9 mouse cellular contexts compared by ENCODE assay signal in genomic region chr5:144125979-144126755, GRCm38 (mm10). TPM values are rescaled to one million over a fixed set of nuclear protein-coding genes. Genes with fewer than 3 reads are reported as not detected.
DNase-seq lines count a peak whose midpoint lies in the region; ATAC-seq and TF ChIP-seq lines count a peak whose summit lies in the region.
"Had no signal": no experiment of that assay in that cellular context is flagged by ENCODE, and none has a peak within 500 bp of the region (broad histone marks: within the 10 kb centered on the region; RNA-seq: fewer than 3 reads in every experiment).

No protein-coding gene starts in this region.

- no peak overlapping the region for H3K4me2 ChIP-seq in forebrain, embryonic 13.5 days
- H3K4me2 ChIP-seq in forebrain, postnatal 0 days (ENCODE audit: low read depth) = no peak overlapping the region
- H3K4me2 ChIP-seq in midbrain, embryonic 15.5 days = no peak overlapping the region
- no peak overlapping the region for H3K4me2 ChIP-seq in neural tube, embryonic 15.5 days
- H3K4me2 ChIP-seq: liver, embryonic 15.5 days had no signal

- peaks cover 16% of the 10 kb centered on the region for H3K4me1 ChIP-seq in forebrain, embryonic 13.5 days
- no peaks in the 10 kb centered on the region for H3K4me1 ChIP-seq in forebrain, postnatal 0 days (ENCODE audit: insufficient read depth)
- H3K4me1 ChIP-seq in midbrain, embryonic 15.5 days = peaks cover 9% of the 10 kb centered on the region
- H3K4me1 ChIP-seq in neural tube, embryonic 15.5 days = peaks cover 21% of the 10 kb centered on the region

- H3K4me3 ChIP-seq in forebrain, embryonic 13.5 days = no peak overlapping the region
- no peak overlapping the region for H3K4me3 ChIP-seq in forebrain, postnatal 0 days (ENCODE audit: low read depth, low read length)
- no peak overlapping the region for H3K4me3 ChIP-seq in midbrain, embryonic 15.5 days
- H3K4me3 ChIP-seq in neural tube, embryonic 15.5 days (replicated peaks) = no peak overlapping the region
- H3K4me3 ChIP-seq: liver, embryonic 15.5 days had no signal

- H3K36me3 ChIP-seq in forebrain, embryonic 13.5 days (ENCODE audit: poor library complexity, severe bottlenecking) = peaks cover 12% of the 10 kb centered on the region
- peaks cover 10% of the 10 kb centered on the region for H3K36me3 ChIP-seq in forebrain, postnatal 0 days (ENCODE audit: insufficient read depth)
- no peaks in the 10 kb centered on the region for H3K36me3 ChIP-seq in midbrain, embryonic 15.5 days (replicated peaks)
- H3K36me3 ChIP-seq in neural tube, embryonic 15.5 days = no peaks in the 10 kb centered on the region

- no peak for ATAC-seq in forebrain, embryonic 13.5 days
- ATAC-seq in forebrain, postnatal 0 days = no peak
- no peak for ATAC-seq in midbrain, embryonic 15.5 days (replicated peaks)
- no peak for ATAC-seq in neural tube, embryonic 15.5 days (ENCODE audit: low FRiP score)

- H3K27me3 ChIP-seq in forebrain, embryonic 13.5 days = no peaks in the 10 kb centered on the region
- H3K27me3 ChIP-seq in forebrain, postnatal 0 days (ENCODE audit: insufficient read depth, low read length) = no peaks in the 10 kb centered on the region
- H3K27me3 ChIP-seq in midbrain, embryonic 15.5 days (replicated peaks) = no peaks in the 10 kb centered on the region
- H3K27me3 ChIP-seq in neural tube, embryonic 15.5 days (replicated peaks) = no peaks in the 10 kb centered on the region
- H3K27me3 ChIP-seq: liver, embryonic 15.5 days had no signal

- H3K9me3 ChIP-seq in forebrain, embryonic 13.5 days (replicated peaks) = no peaks in the 10 kb centered on the region
- no peaks in the 10 kb centered on the region for H3K9me3 ChIP-seq in forebrain, postnatal 0 days (ENCODE audit: low read length)
- H3K9me3 ChIP-seq in midbrain, embryonic 15.5 days = no peaks in the 10 kb centered on the region
- no peaks in the 10 kb centered on the region for H3K9me3 ChIP-seq in neural tube, embryonic 15.5 days (replicated peaks)
- H3K9me3 ChIP-seq: liver, embryonic 15.5 days had no signal

- H3K9ac ChIP-seq in forebrain, embryonic 13.5 days = 0 out of 2 replicates have a peak overlapping the region, but pooled peaks have one; percentile 21
- no peak overlapping the region for H3K9ac ChIP-seq in forebrain, postnatal 0 days
- no peak overlapping the region for H3K9ac ChIP-seq in midbrain, embryonic 15.5 days
- H3K9ac ChIP-seq in neural tube, embryonic 15.5 days (replicated peaks) = no peak overlapping the region
- H3K9ac ChIP-seq: liver, embryonic 15.5 days had no signal

- DNase-seq in forebrain, postnatal 0 days = no peak
- peak; percentile 22 for DNase-seq in urinary bladder, postnatal 14 days (ENCODE audit: low spot score)
- DNase-seq in urinary bladder, adult 2 months (ENCODE audit: low spot score) = no peak
- no peak for DNase-seq in cerebellum, adult 11 months
- no peak for DNase-seq in testis, postnatal 10 days (ENCODE audit: low spot score)

- peak overlapping the region; percentile 48 for H3K27ac ChIP-seq in forebrain, embryonic 13.5 days
- no peak overlapping the region for H3K27ac ChIP-seq in forebrain, postnatal 0 days (ENCODE audit: low read depth, low read length)
- peak overlapping the region; percentile 43 for H3K27ac ChIP-seq in midbrain, embryonic 15.5 days
- H3K27ac ChIP-seq in neural tube, embryonic 15.5 days (replicated peaks) = no peak overlapping the region
- H3K27ac ChIP-seq: liver, embryonic 15.5 days had no signal

- 73% methylated on average over 9 of the region's 9 CpGs for WGBS in forebrain, embryonic 13.5 days
- 79% methylated on average over 9 of the region's 9 CpGs for WGBS in forebrain, postnatal 0 days
- WGBS in midbrain, embryonic 15.5 days = 76% methylated on average over 9 of the region's 9 CpGs
- 83% methylated on average over 9 of the region's 9 CpGs for WGBS in neural tube, embryonic 15.5 days

- TF ChIP-seq CTCF in forebrain, postnatal 0 days (IDR thresholded peaks at IDR 0.05; ENCODE audit: low read depth) = no peak

RNA-seq across cellular contexts. Expression of gene Lmtk2, which starts 25.9 kb away (rescaled TPM):
- polyA plus RNA-seq in forebrain, embryonic 13.5 days (2015; fragmentation: Nextera tagmentation; extraction: Ambion mirVana) = 6.3 and 6.9 TPM in 2 replicates
- 56.2 and 63.9 TPM in 2 replicates for total RNA-seq in forebrain, postnatal 0 days (2014; rRNA removed)
- polyA plus RNA-seq in forebrain, postnatal 0 days (2015; fragmentation: Nextera tagmentation; extraction: Ambion mirVana) = 6.1 and 7.4 TPM in 2 replicates
- polyA plus RNA-seq in urinary bladder, adult 2 months (2012; rRNA removed) = 13.7 and 15.8 TPM in 2 replicates
- polyA plus RNA-seq in midbrain, embryonic 15.5 days (2015; fragmentation: Nextera tagmentation; extraction: Ambion mirVana) = 10.1 and 10.4 TPM in 2 replicates
- polyA plus RNA-seq in neural tube, embryonic 15.5 days (2015; fragmentation: Nextera tagmentation; extraction: Ambion mirVana) = 8.2 and 9.4 TPM in 2 replicates

Comparison
In these comparisons a context has a peak if more than half of its experiments do, and no peak if none do; other contexts are left out.
1. H3K27ac ChIP-seq: peak in forebrain, embryonic 13.5 days (single experiment) and midbrain, embryonic 15.5 days (single experiment); none in forebrain, postnatal 0 days (single experiment) and neural tube, embryonic 15.5 days (single experiment).